ENCODE assay signal across 20 mouse cellular contexts in genomic region chr10:24642796-24643580, GRCm38 (mm10). TPM values are rescaled to one million over a fixed set of nuclear protein-coding genes. Genes with fewer than 3 reads are reported as not detected.
DNase-seq lines count a peak whose midpoint lies in the region; ATAC-seq lines count a peak whose summit lies in the region.
"Had no signal": no experiment of that assay in that cellular context is flagged by ENCODE, and none has a peak within 500 bp of the region (broad histone marks: within the 10 kb centered on the region; RNA-seq: fewer than 3 reads in every experiment).

No protein-coding gene starts in this region.

- ATAC-seq in neutrophil, adult 5-6 weeks (ENCODE audit: extremely low read depth, insufficient number of reproducible peaks, low FRiP score, poor library complexity, severe bottlenecking): 0 out of 2 replicates have a peak, but pooled peaks have one; percentile 17
- ATAC-seq: forebrain, embryonic 16.5 days; hindbrain, postnatal 0 days; liver, embryonic 12.5 days; midbrain, embryonic 16.5 days; Patski had no signal

- intact Hi-C loops in gastrocnemius, postnatal 36 days (cut with DNase I): loop anchor here (2.0 kb wide), 1 partner anchor 34 kb away; no protein-coding TSS in a partner anchor

- DNase-seq in lung, postnatal 36 days: peak; percentile 29
- DNase-seq in lung, postnatal 4 days: no peak
- peak; percentile 11 for DNase-seq in brain, adult 2 months (ENCODE audit: low read depth, low spot score)
- DNase-seq in layer of hippocampus, postnatal 14 days (ENCODE audit: low spot score in 2 of 2): peak; percentile 31 to 76
- no peak for DNase-seq in thymus, postnatal 4 days
- DNase-seq in gastrocnemius, postnatal 36 days: no peak
- DNase-seq: adrenal gland, adult 8-10 months; cerebellum, postnatal 14 days; embryo, embryonic 11 days; heart, postnatal 36 days; kidney, adult 11 months; lung, adult 2 months; right cerebral cortex, adult 18-20 months; thymus, postnatal 25 days had no signal

RNA-seq across cellular contexts. Expression of gene Ccn2, which starts 47.7 kb away (rescaled TPM):
- total RNA-seq in layer of hippocampus, postnatal 14 days (2021): 10 to 100 TPM; 11.6 to 12.1 TPM
- not detected in 2 replicates for total RNA-seq in neutrophil, adult 5-6 weeks (2017)
- total RNA-seq in gastrocnemius, postnatal 36 days (2021): 10 to 100 TPM; 20.1 to 29.7 TPM

Comparison
In these comparisons a context has a peak if more than half of its experiments do, and no peak if none do; other contexts are left out.
1. DNase-seq: peak in lung, postnatal 36 days (single experiment), brain, adult 2 months (single experiment) and layer of hippocampus, postnatal 14 days (2 of 2); none in lung, postnatal 4 days (0 of 2), thymus, postnatal 4 days (single experiment) and gastrocnemius, postnatal 36 days (0 of 2).
2. RNA of gene Ccn2, which starts 47.7 kb away (total RNA-seq): 20.1 to 29.7 TPM in gastrocnemius, postnatal 36 days and 11.6 to 12.1 TPM in layer of hippocampus, postnatal 14 days; not detected in neutrophil, adult 5-6 weeks; every median in the first group is over 10 times any median in the second.